In the genomic region with DNA sequence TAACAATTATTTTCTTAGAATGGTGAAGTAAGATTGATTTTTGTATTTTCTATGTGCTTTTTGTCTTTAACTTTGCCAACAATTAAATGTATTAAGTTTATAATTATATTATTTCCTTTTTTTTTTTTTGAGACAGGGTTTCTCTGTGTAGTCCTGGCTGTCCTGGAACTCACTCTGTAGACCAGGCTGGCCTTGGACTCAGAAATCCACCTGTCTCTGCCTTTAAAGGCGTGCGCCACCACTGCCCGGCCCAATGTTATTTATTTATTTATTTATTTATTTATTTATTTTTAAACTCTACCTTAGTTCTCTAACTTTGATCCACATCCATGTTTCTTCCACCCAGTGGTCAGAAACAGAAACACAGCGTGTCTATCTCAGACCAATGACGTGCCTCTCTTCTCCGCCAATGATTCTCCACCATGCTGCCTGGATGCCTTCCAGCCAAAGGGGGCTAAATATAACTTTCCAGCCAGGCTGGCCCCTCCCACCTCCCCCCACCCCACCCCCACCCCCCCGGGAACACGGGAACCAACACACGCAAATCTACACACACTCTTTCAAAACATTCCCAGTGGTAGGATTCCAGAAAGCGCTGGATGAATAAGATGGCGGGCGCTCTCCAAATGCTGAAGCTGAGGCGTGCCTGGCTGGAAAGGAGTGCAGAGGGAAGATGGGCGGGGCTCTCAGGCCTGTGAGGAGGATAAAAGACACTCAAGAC, we compare ENCODE assay signal across 8 mouse cellular contexts. TPM values are rescaled to one million over a fixed set of nuclear protein-coding genes. Genes with fewer than 3 reads are reported as not detected.
DNase-seq lines count a peak whose midpoint lies in the region; ATAC-seq and TF ChIP-seq lines count a peak whose summit lies in the region.

No protein-coding gene starts in this region.

- TF ChIP-seq CTCF in kidney, postnatal 0 days (IDR thresholded peaks at IDR 0.05; ENCODE audit: low read depth) = peak; percentile 23; the same call in 1 of the 2 replicates

- H3K27ac ChIP-seq in heart, embryonic 14.5 days (replicated peaks in 1 of 2; ENCODE audit: control insufficient read depth in 1 of 2, insufficient read depth in 1 of 2, low read depth in 2 of 2, low read length in 2 of 2) = no peak overlapping the region
- H3K27ac ChIP-seq in kidney, postnatal 0 days = no peak overlapping the region

- H3K4me1 ChIP-seq in heart, embryonic 14.5 days (ENCODE audit: control insufficient read depth in 2 of 2, insufficient read depth in 2 of 2, low read length in 2 of 2) = no peaks in the 10 kb centered on the region
- H3K4me1 ChIP-seq in kidney, postnatal 0 days (replicated peaks; ENCODE audit: insufficient read depth, low read length) = no peaks in the 10 kb centered on the region

- ATAC-seq in heart, embryonic 14.5 days (ENCODE audit: insufficient number of reproducible peaks, insufficient read depth, low FRiP score, low read depth) = peak; percentile 82
- ATAC-seq in kidney, postnatal 0 days (replicated peaks; ENCODE audit: low FRiP score, low read depth) = peak; percentile 80
- ATAC-seq in cerebellum, adult (ENCODE audit: insufficient number of reproducible peaks, low FRiP score, low TSS enrichment) = no peak
- ATAC-seq in granulocyte monocyte progenitor cell, adult 5-6 weeks (replicated peaks; ENCODE audit: poor library complexity, severe bottlenecking) = no peak; the same call in 1 of the 2 replicates

- no peaks in the 10 kb centered on the region for H3K27me3 ChIP-seq in heart, embryonic 14.5 days (ENCODE audit: control insufficient read depth, insufficient read depth, low read length)
- no peaks in the 10 kb centered on the region for H3K27me3 ChIP-seq in kidney, postnatal 0 days (ENCODE audit: insufficient read depth, low read length)

- peak; percentile 51 for DNase-seq in left cerebral cortex, postnatal 4 days
- DNase-seq in left cerebral cortex, adult 9 months (ENCODE audit: low spot score in 2 of 2) = no peak
- DNase-seq in embryo, embryonic 9.5 days (ENCODE audit: extremely low spot score) = peak; percentile 67
- DNase-seq in kidney, postnatal 0 days (ENCODE audit: low spot score) = peak; percentile 93
- peak; percentile 78 for DNase-seq in mesoderm, embryonic 11.5 days (ENCODE audit: low read depth, low spot score)

- no peak overlapping the region for H3K9ac ChIP-seq in heart, embryonic 14.5 days (ENCODE audit: low read length)
- H3K9ac ChIP-seq in kidney, postnatal 0 days (ENCODE audit: low read depth, low read length) = no peak overlapping the region

- H3K4me2 ChIP-seq in heart, embryonic 14.5 days (ENCODE audit: low read length) = no peak overlapping the region
- no peak overlapping the region for H3K4me2 ChIP-seq in kidney, postnatal 0 days (ENCODE audit: low read length)

- no peaks in the 10 kb centered on the region for H3K36me3 ChIP-seq in heart, embryonic 14.5 days (ENCODE audit: control insufficient read depth, insufficient read depth, low read length)
- no peaks in the 10 kb centered on the region for H3K36me3 ChIP-seq in kidney, postnatal 0 days (ENCODE audit: insufficient read depth, low read length)

- intact Hi-C loops in left cerebral cortex, postnatal 4 days (cut with DNase I) = no loop called here

- WGBS in heart, embryonic 14.5 days = 19% methylated on average over 14 of the region's 14 CpGs
- 22% methylated on average over 14 of the region's 14 CpGs for WGBS in kidney, postnatal 0 days

- H3K4me3 ChIP-seq in heart, embryonic 14.5 days (ENCODE audit: control insufficient read depth in 1 of 2, insufficient read depth in 1 of 2, low read depth in 1 of 2, low read length in 2 of 2) = no peak overlapping the region
- H3K4me3 ChIP-seq in kidney, postnatal 0 days (replicated peaks; ENCODE audit: low read depth, low read length) = no peak overlapping the region

- no peaks in the 10 kb centered on the region for H3K9me3 ChIP-seq in heart, embryonic 14.5 days (ENCODE audit: control insufficient read depth, low read length)
- H3K9me3 ChIP-seq in kidney, postnatal 0 days (replicated peaks; ENCODE audit: low read length) = no peaks in the 10 kb centered on the region

RNA-seq across cellular contexts. Expression of gene Kif5a, which starts 7.4 kb away (rescaled TPM):
- 100 to 1,000 TPM; 291 to 312 TPM for total RNA-seq in left cerebral cortex, postnatal 4 days (2021)
- 0.42 and 1.2 TPM in 2 replicates for polyA plus RNA-seq in heart, embryonic 14.5 days (2014; fragmentation: Nextera tagmentation; extraction: Ambion mirVana)
- 0.28 and 0.47 TPM in 2 replicates for polyA plus RNA-seq in kidney, postnatal 0 days (2015; fragmentation: Nextera tagmentation; extraction: Ambion mirVana)
- 1.4 TPM in 1 of 2 replicates, not detected in the other for total RNA-seq in granulocyte monocyte progenitor cell, adult 5-6 weeks (2014; fragmentation: Nextera tagmentation)
- 0.30 and 0.31 TPM in 2 replicates for total RNA-seq in granulocyte monocyte progenitor cell, adult 5-6 weeks (2017)

RNA-seq across cellular contexts. Expression of gene Dctn2, which starts 10.4 kb away (rescaled TPM):
- 100 to 1,000 TPM; 298 to 302 TPM for total RNA-seq in left cerebral cortex, postnatal 4 days (2021)
- 126 and 137 TPM in 2 replicates for polyA plus RNA-seq in heart, embryonic 14.5 days (2014; fragmentation: Nextera tagmentation; extraction: Ambion mirVana)
- polyA plus RNA-seq in kidney, postnatal 0 days (2015; fragmentation: Nextera tagmentation; extraction: Ambion mirVana) = 177 and 190 TPM in 2 replicates
- total RNA-seq in granulocyte monocyte progenitor cell, adult 5-6 weeks (2014; fragmentation: Nextera tagmentation) = 62.3 and 72.1 TPM in 2 replicates
- 80.4 and 83.9 TPM in 2 replicates for total RNA-seq in granulocyte monocyte progenitor cell, adult 5-6 weeks (2017)

RNA-seq across cellular contexts. Expression of gene Mbd6, which starts 33.0 kb away (rescaled TPM):
- 10 to 100 TPM; 47.7 to 51.5 TPM for total RNA-seq in left cerebral cortex, postnatal 4 days (2021)
- 13.8 and 16.1 TPM in 2 replicates for polyA plus RNA-seq in heart, embryonic 14.5 days (2014; fragmentation: Nextera tagmentation; extraction: Ambion mirVana)
- 10.5 and 10.7 TPM in 2 replicates for polyA plus RNA-seq in kidney, postnatal 0 days (2015; fragmentation: Nextera tagmentation; extraction: Ambion mirVana)
- total RNA-seq in granulocyte monocyte progenitor cell, adult 5-6 weeks (2014; fragmentation: Nextera tagmentation) = 53.3 and 72.1 TPM in 2 replicates
- total RNA-seq in granulocyte monocyte progenitor cell, adult 5-6 weeks (2017) = 4.1 TPM in 2 replicates

RNA-seq across cellular contexts. Expression of gene Pip4k2c, which starts 44.4 kb away (rescaled TPM):
- 10 to 100 TPM; 23.8 to 25.0 TPM for total RNA-seq in left cerebral cortex, postnatal 4 days (2021)
- polyA plus RNA-seq in heart, embryonic 14.5 days (2014; fragmentation: Nextera tagmentation; extraction: Ambion mirVana) = 17.6 and 22.8 TPM in 2 replicates
- polyA plus RNA-seq in kidney, postnatal 0 days (2015; fragmentation: Nextera tagmentation; extraction: Ambion mirVana) = 45.0 and 50.1 TPM in 2 replicates
- 12.1 and 13.6 TPM in 2 replicates for total RNA-seq in granulocyte monocyte progenitor cell, adult 5-6 weeks (2014; fragmentation: Nextera tagmentation)
- total RNA-seq in granulocyte monocyte progenitor cell, adult 5-6 weeks (2017) = 7.6 and 13.8 TPM in 2 replicates

RNA-seq across cellular contexts. Expression of gene Mars, which starts 55.8 kb away (rescaled TPM):
- total RNA-seq in left cerebral cortex, postnatal 4 days (2021) = 10 to 100 TPM; 65.3 to 65.5 TPM
- 76.1 and 76.2 TPM in 2 replicates for polyA plus RNA-seq in heart, embryonic 14.5 days (2014; fragmentation: Nextera tagmentation; extraction: Ambion mirVana)
- polyA plus RNA-seq in kidney, postnatal 0 days (2015; fragmentation: Nextera tagmentation; extraction: Ambion mirVana) = 99.1 and 103 TPM in 2 replicates
- 63.0 and 105 TPM in 2 replicates for total RNA-seq in granulocyte monocyte progenitor cell, adult 5-6 weeks (2014; fragmentation: Nextera tagmentation)
- 193 and 221 TPM in 2 replicates for total RNA-seq in granulocyte monocyte progenitor cell, adult 5-6 weeks (2017)

Comparison
In these comparisons a context has a peak if more than half of its experiments do, and no peak if none do; other contexts are left out.
1. DNase-seq: peak in left cerebral cortex, postnatal 4 days (single experiment), embryo, embryonic 9.5 days (single experiment), kidney, postnatal 0 days (single experiment) and mesoderm, embryonic 11.5 days (single experiment); none in left cerebral cortex, adult 9 months (0 of 2).
2. ATAC-seq: peak in heart, embryonic 14.5 days (single experiment) and kidney, postnatal 0 days (single experiment); none in cerebellum, adult (single experiment) and granulocyte monocyte progenitor cell, adult 5-6 weeks (single experiment).
3. RNA of gene Kif5a, which starts 7.4 kb away (total RNA-seq): 291 to 312 TPM in left cerebral cortex, postnatal 4 days; 0.30 to 1.4 TPM in granulocyte monocyte progenitor cell, adult 5-6 weeks; every median in the first group is over 100 times any median in the second.